Mouse (Mus musculus) small intestine, adult 2 months (tissue): ENCODE data around the gene Spcs3. TPM values are rescaled to one million over a fixed set of nuclear protein-coding genes. Genes with fewer than 3 reads are reported as not detected.

Experiments used
- H3K27ac ChIP-seq: fragments of 200-500 bp; 2 replicates; pipeline ENCODE4 v1.5.1; 2012; ENCODE audit warnings: low read depth, low read length, control low read depth, inconsistent platforms; ENCODE audit not compliant: insufficient read depth
- H3K27me3 ChIP-seq: fragments of 200-500 bp; 2 replicates; pipeline ENCODE4 v1.6.1; 2012; ENCODE audit warnings: mild to moderate bottlenecking, moderate library complexity, low read length, inconsistent platforms; ENCODE audit not compliant: control insufficient read depth, insufficient read depth
- H3K36me3 ChIP-seq: fragments of 200-500 bp; 2 replicates; pipeline ENCODE4 v1.6.1; 2012; ENCODE audit warnings: mild to moderate bottlenecking, low read length, control low read depth, inconsistent platforms; ENCODE audit not compliant: control insufficient read depth, insufficient read depth
- H3K4me1 ChIP-seq: fragments of 200-500 bp; 2 replicates; pipeline ENCODE4 v1.6.1; 2012; ENCODE audit warnings: low read length, inconsistent platforms, mixed read lengths; ENCODE audit not compliant: control insufficient read depth, insufficient read depth, insufficient read length
- H3K4me3 ChIP-seq: fragments of 200-500 bp; 2 replicates; pipeline ENCODE4 v1.5.1; 2012; ENCODE audit warnings: low read depth, mild to moderate bottlenecking, control low read depth, inconsistent platforms, low read length, moderate library complexity
- CTCF ChIP-seq: fragments of 200-500 bp; IDR thresholded peaks from 2 replicates; pipeline ENCODE4 v1.5.1; 2012; ENCODE audit warnings: low read depth, mild to moderate bottlenecking, control low read depth, inconsistent platforms, low read length, moderate library complexity, mixed read lengths; ENCODE audit not compliant: insufficient replicate concordance, insufficient read length; ENCODE audit errors: extremely low read depth
- POLR2A ChIP-seq: fragments of 200-500 bp; IDR thresholded peaks from 2 replicates; pipeline ENCODE4 v1.6.1; 2012; ENCODE audit warnings: low read depth, mild to moderate bottlenecking, control low read depth, inconsistent platforms, low read length, moderate library complexity
- WGBS: fragments of 180-500 bp; shearing (Covaris S2); methylation state at CpG from one replicate; pipeline ENCODE4 v1.1.7; 2018; 5-methylcytosine and 5-hydroxymethylcytosine counted together
- polyA plus RNA-seq: library from polyadenylated mRNA; depleted of rRNA; stranded (reverse); fragments of >200 nt; gene quantifications from 2 replicates; pipeline ENCODE4 v1.2.3, GENCODE M21; 2012; rRNA removed

Spcs3 gene
- polyA plus RNA-seq, 1 experiment: 2.9 TPM

DNA sequence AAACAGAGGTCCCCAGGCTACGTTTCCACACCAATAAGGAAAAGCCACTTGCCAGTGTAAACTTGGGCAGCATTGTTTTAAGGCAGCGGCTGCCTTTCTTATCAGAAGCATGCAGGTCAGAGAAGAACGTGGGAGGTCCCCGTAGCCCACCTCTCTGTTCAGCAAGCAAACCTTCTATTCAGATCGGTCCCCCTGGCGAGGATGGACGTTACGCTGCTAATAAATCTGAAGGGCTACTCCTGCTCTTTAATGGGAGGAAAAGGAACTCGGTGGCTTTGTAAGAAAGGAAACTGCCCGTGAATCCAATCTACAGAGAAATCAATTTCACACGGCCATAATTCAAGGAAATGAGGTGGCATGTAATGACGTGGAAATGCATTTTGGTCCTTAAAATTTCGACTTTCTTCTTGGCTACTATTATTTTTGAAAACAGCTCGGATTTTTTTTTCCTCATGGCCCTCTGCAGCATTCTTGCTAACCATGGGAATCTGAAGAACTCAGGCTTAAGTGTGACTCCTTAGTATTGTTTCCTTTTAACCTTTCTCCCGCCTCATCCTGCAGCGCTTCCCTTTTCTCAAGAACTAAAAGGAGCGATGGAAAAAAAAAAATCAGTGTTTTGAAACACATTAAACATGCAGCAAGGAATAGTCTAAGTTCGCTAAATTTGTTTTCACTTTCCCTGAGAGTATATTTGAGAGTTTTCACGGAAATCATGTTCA lies 43.1 kb downstream of the Spcs3 start:
- TF ChIP-seq CTCF: no peak
- TF ChIP-seq POLR2A: no peak
- H3K27ac ChIP-seq: no peak overlapping the region
- no peaks in the 10 kb centered on the region for H3K36me3 ChIP-seq
- no peaks in the 10 kb centered on the region for H3K4me1 ChIP-seq
- H3K27me3 ChIP-seq: no peaks in the 10 kb centered on the region
- WGBS: 30% methylated on average over 19 of the region's 19 CpGs
- H3K4me3 ChIP-seq: no peak overlapping the region

Other genes with a start within 250 kb of the Spcs3 start
- gene Asb5, start 418 bp downstream of the Spcs3 start, polyA plus RNA-seq: 0.09 and 0.52 TPM in 2 replicates
- gene Spata4, start 70.8 kb upstream of the Spcs3 start, polyA plus RNA-seq: not detected in 2 replicates